Mouse (Mus musculus): ENCODE data around the gene Ndufa4l2. TPM values are rescaled to one million over a fixed set of nuclear protein-coding genes. Genes with fewer than 3 reads are reported as not detected.

Gene Ndufa4l2
- polyA plus RNA-seq, 1 experiment from 2014 or later = 20.7 TPM

GRCm38 (mm10) chr10:127519041-127519701 is 4.4 kb downstream of the Ndufa4l2 start:
- H3K4me1 ChIP-seq (replicated peaks) = peaks cover 72% of the 10 kb centered on the region
- no peak overlapping the region for H3K4me3 ChIP-seq (replicated peaks)
- H3K4me2 ChIP-seq = no peak overlapping the region
- H3K9me3 ChIP-seq (replicated peaks) = no peaks in the 10 kb centered on the region
- peaks cover 41% of the 10 kb centered on the region for H3K27me3 ChIP-seq
- peaks cover 43% of the 10 kb centered on the region for H3K36me3 ChIP-seq (replicated peaks)
- ATAC-seq (ENCODE audit: insufficient read depth) = no peak
- WGBS (ENCODE audit: insufficient replicate concordance) = 90% methylated on average over 26 of the region's 26 CpGs
- H3K27ac ChIP-seq (replicated peaks) = no peak overlapping the region
- H3K9ac ChIP-seq = no peak overlapping the region

DNA sequence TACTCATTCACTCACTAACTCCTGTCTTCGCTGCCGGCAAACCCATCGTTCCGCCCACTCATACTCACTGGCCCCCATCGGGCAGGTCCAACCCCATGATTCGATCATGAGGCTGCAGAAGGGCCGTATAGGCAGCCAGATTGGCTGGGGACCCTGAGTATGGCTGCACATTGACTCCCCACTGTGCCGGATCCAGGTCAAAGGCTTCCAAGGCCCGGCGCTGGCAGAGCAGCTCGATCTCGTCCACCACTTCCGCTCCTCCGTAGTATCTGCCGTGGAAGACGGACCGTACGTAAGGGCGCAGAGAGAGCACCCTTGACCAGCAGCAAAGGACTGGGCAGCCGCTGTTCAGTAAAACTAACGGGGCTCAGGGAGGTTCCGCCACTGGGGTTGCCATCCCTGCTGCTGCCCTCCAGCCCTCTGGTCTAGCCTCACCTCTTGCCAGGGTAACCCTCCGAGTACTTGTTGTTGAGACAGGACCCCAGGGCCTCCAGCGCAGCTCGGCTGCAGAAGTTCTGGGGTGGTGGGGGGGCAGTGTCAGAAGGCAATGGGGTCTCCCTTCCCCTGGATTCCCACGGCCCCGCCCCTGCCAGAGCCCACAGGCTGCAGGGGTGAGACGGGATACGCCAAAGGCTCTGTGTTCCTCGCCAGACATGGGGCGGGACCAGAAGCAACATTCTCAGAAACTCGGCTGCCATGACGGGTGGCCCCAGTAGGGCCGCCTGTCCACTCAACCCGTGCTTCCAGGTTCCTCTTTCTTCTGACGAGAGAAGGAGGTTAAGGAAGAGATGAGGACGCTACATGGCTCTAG is 5.3 kb downstream of the Ndufa4l2 start:
- peak overlapping the region; percentile 77; the same call in 1 of the 2 replicates for H3K9ac ChIP-seq
- no peak for ATAC-seq (ENCODE audit: insufficient read depth)
- peak overlapping the region; percentile 93 for H3K4me2 ChIP-seq
- peaks cover 65% of the 10 kb centered on the region for H3K4me1 ChIP-seq (replicated peaks)
- no peaks in the 10 kb centered on the region for H3K9me3 ChIP-seq (replicated peaks)
- WGBS (ENCODE audit: insufficient replicate concordance) = 89% methylated on average over 37 of the region's 37 CpGs
- H3K4me3 ChIP-seq (replicated peaks) = peak overlapping the region; percentile 78
- H3K36me3 ChIP-seq (replicated peaks) = peaks cover 43% of the 10 kb centered on the region
- H3K27me3 ChIP-seq = peaks cover 41% of the 10 kb centered on the region
- peak overlapping the region; percentile 87; the same call in 1 of the 2 replicates for H3K27ac ChIP-seq (replicated peaks)

DNA sequence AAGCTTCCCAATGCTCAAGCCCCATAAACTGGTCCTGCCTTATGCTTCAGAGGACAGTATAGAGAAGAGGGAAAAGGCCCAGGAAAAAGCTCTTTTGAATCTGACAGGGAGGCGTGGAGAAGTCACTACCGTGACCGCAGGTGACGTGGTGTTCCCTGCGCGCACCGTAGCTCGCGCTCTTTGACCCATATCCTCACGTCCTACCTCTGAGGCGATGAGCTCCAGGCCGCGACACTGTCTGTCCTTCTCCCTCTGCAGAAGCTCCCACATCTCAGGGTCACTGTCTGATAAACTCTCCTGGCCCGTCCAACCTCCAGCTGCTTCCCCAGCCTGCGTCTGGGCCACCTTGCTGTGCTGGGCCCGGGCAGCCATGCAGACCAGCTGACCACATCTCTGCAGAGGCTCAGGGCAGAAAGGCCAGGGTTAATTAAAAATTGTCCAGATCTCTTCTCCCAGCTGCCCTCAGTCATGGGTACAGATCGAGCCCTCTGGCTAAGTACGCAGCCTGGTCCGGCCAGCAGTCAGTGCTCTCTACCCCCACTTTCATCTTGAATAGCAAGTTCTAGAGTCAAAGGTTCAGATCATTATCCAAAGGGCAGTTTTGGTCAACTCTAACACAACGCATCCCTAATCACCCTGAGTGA is 6.1 kb downstream of the Ndufa4l2 start:
- 69% methylated on average over 20 of the region's 20 CpGs for WGBS (ENCODE audit: insufficient replicate concordance)
- H3K36me3 ChIP-seq (replicated peaks) = peaks cover 43% of the 10 kb centered on the region
- ATAC-seq (ENCODE audit: insufficient read depth) = no peak
- H3K9ac ChIP-seq = peak overlapping the region; percentile 77
- H3K4me2 ChIP-seq = peak overlapping the region; percentile 93
- H3K27ac ChIP-seq (replicated peaks) = peak overlapping the region; percentile 87
- H3K4me3 ChIP-seq (replicated peaks) = peak overlapping the region; percentile 78
- H3K4me1 ChIP-seq (replicated peaks) = peaks cover 58% of the 10 kb centered on the region
- peaks cover 41% of the 10 kb centered on the region for H3K27me3 ChIP-seq
- no peaks in the 10 kb centered on the region for H3K9me3 ChIP-seq (replicated peaks)

DNA sequence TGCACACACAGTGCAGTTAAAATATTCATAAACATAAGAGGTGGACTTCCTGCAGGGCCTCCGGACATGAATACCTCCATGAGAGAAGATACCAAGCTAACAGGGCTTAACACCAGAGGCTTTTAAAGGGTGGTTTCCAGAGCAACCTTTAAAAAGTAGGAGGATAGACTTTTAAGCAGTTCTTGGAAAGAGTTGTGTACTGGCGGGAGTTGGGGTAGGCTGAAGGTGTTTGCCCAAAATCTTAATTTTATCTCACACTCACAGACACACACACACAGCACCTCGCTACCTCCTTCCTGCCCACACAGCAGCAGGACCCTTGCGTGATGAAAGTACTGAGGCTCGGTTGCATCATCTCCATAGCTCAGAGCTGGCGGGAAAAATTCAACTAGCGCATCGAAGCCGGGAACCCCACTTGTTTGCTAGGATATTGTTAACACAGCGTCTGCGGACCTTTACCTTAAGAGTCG is 6.9 kb downstream of the Ndufa4l2 start:
- Histone ChIP-seq H3K27ac (replicated peaks) (peak overlapping the region; percentile 87), H3K27me3 (peaks cover 41% of the 10 kb centered on the region), H3K9me3 (replicated peaks) (no peaks in the 10 kb centered on the region), H3K4me3 (replicated peaks) (peak overlapping the region; percentile 78), H3K36me3 (replicated peaks) (peaks cover 43% of the 10 kb centered on the region), H3K9ac (peak overlapping the region; percentile 77), H3K4me1 (replicated peaks) (peaks cover 58% of the 10 kb centered on the region), H3K4me2 (peak overlapping the region; percentile 93)
- 0% methylated on average over 12 of the region's 12 CpGs for WGBS (ENCODE audit: insufficient replicate concordance)
- peak; percentile 72 for ATAC-seq (ENCODE audit: insufficient read depth)

DNA sequence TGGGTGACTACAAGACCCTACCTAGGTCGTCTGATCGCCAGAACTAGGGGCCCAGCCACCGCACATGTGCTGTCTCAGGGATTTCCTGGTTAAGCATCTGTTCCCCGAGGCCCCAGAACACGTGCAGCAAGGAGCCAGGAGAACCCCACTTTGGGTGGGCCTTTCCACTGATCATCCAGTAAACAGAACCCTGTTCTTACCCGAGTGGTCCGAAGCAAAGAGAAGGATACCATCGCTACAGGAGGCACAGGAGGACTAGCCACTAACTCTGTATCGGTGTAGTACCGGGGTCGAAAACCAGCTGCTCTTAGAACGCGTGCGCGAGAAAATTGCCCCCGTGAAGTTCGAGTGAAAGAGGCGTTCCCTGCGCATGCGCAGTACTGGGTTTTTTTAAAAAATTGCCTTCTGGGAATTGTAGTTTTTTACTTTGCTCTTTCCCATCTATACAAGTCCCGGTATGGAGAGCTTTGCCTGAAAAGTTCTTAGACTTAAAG is 7.4 kb downstream of the Ndufa4l2 start, which contains the start of gene Shmt2:
TSS of gene Shmt2 (minus strand) at position 357 of the 494 bp plus-strand sequence.
- Histone ChIP-seq H3K27me3 (peaks cover 45% of the 10 kb centered on the region), H3K4me3 (replicated peaks) (peak within 1 kb of the TSS; percentile 78), H3K9me3 (replicated peaks) (no peaks in the 10 kb centered on the region), H3K4me1 (replicated peaks) (peaks cover 58% of the 10 kb centered on the region), H3K4me2 (peak within 1 kb of the TSS; percentile 93), H3K9ac (peak within 1 kb of the TSS; percentile 77), H3K36me3 (replicated peaks) (peaks cover 38% of the 10 kb centered on the region), H3K27ac (replicated peaks) (peak within 1 kb of the TSS; percentile 87)
- peak; percentile 61 for ATAC-seq (ENCODE audit: insufficient read depth)
- under 1% methylated on average over 21 of the region's 21 CpGs for WGBS (ENCODE audit: insufficient replicate concordance)

- no peak for ATAC-seq (ENCODE audit: insufficient read depth)
- 6% methylated on average over 22 of the region's 23 CpGs for WGBS (ENCODE audit: insufficient replicate concordance)
- no peak overlapping the region for H3K9ac ChIP-seq
- peaks cover 71% of the 10 kb centered on the region for H3K27me3 ChIP-seq
- no peak overlapping the region for H3K4me2 ChIP-seq
- peaks cover 43% of the 10 kb centered on the region for H3K4me1 ChIP-seq (replicated peaks)
- peaks cover 12% of the 10 kb centered on the region for H3K36me3 ChIP-seq (replicated peaks)
- H3K9me3 ChIP-seq (replicated peaks) = no peaks in the 10 kb centered on the region
- H3K4me3 ChIP-seq (replicated peaks) = no peak overlapping the region
- H3K27ac ChIP-seq (replicated peaks) = no peak overlapping the region
Measured at GRCm38 (mm10) chr10:127524646-127525255, 10.0 kb downstream of the Ndufa4l2 start.

- H3K27me3 ChIP-seq = peaks cover 84% of the 10 kb centered on the region
- no peaks in the 10 kb centered on the region for H3K36me3 ChIP-seq (replicated peaks)
- H3K4me3 ChIP-seq (replicated peaks) = peak overlapping the region; percentile 25
- H3K4me2 ChIP-seq = peak overlapping the region; percentile 46
- 2% methylated on average over 26 of the region's 26 CpGs for WGBS (ENCODE audit: insufficient replicate concordance)
- peaks cover 30% of the 10 kb centered on the region for H3K4me1 ChIP-seq (replicated peaks)
- no peak for ATAC-seq (ENCODE audit: insufficient read depth)
- H3K9me3 ChIP-seq (replicated peaks) = no peaks in the 10 kb centered on the region
- H3K9ac ChIP-seq = no peak overlapping the region
- H3K27ac ChIP-seq (replicated peaks) = no peak overlapping the region
Measured at GRCm38 (mm10) chr10:127526048-127526447, 11.3 kb downstream of the Ndufa4l2 start.

- peak overlapping the region; percentile 25 for H3K4me3 ChIP-seq (replicated peaks)
- H3K36me3 ChIP-seq (replicated peaks) = no peaks in the 10 kb centered on the region
- H3K9ac ChIP-seq = no peak overlapping the region
- H3K4me1 ChIP-seq (replicated peaks) = peaks cover 24% of the 10 kb centered on the region
- H3K9me3 ChIP-seq (replicated peaks) = no peaks in the 10 kb centered on the region
- no peak for ATAC-seq (ENCODE audit: insufficient read depth)
- H3K27me3 ChIP-seq = peaks cover 91% of the 10 kb centered on the region
- peak overlapping the region; percentile 46 for H3K4me2 ChIP-seq
- WGBS (ENCODE audit: insufficient replicate concordance) = under 1% methylated on average over 26 of the region's 26 CpGs
- H3K27ac ChIP-seq (replicated peaks) = no peak overlapping the region
Measured at GRCm38 (mm10) chr10:127526681-127527080, 11.9 kb downstream of the Ndufa4l2 start.

DNA sequence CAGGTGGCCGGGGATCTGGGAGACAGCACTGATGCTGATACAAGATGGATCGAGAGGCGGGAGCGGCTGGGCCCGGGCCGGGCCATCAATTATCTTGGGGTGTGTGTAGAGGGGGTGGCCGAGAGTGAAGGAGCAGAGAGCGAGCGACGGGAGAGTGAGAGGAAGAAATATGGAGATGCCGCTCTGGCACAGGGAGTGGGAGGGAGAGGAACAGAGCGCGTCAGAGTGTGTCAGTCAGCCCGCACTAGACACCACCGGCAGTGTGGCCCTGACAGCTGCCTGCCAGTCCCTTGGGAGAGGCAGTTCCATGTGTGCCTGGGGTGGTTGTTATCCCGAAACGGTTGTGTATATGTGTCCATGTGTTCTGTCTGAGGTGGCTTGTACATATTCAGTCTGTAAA is 12.7 kb downstream of the Ndufa4l2 start:
- H3K4me3 ChIP-seq (replicated peaks) = no peak overlapping the region
- ATAC-seq (ENCODE audit: insufficient read depth) = no peak
- H3K4me1 ChIP-seq (replicated peaks) = peaks cover 19% of the 10 kb centered on the region
- peaks cover 99% of the 10 kb centered on the region for H3K27me3 ChIP-seq
- H3K9ac ChIP-seq = no peak overlapping the region
- no peak overlapping the region for H3K27ac ChIP-seq (replicated peaks)
- 6% methylated on average over 17 of the region's 17 CpGs for WGBS (ENCODE audit: insufficient replicate concordance)
- H3K36me3 ChIP-seq (replicated peaks) = no peaks in the 10 kb centered on the region
- no peaks in the 10 kb centered on the region for H3K9me3 ChIP-seq (replicated peaks)
- no peak overlapping the region for H3K4me2 ChIP-seq

DNA sequence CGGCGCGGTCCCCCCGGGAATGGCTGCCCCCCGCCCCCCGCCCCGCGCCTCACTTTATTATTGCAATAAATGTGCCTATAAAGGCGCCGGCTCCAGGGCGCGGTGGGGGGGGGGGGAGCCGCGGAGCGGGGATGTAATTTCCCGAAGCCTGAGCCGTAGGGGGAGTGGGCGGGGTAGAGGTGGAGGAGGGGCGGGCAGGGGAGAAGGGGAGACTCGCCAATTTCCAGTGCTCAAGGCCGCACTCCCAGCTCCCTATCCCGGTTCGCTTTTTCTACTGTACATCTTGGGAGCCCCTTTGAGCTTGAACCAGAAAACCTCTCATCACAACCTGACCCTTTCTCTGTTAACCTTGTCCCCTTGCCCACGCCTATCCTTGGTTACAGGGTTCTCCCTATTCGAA is 16.2 kb downstream of the Ndufa4l2 start:
- Histone ChIP-seq H3K4me1 (replicated peaks) (peaks cover 25% of the 10 kb centered on the region), H3K9ac (no peak overlapping the region), H3K4me2 (no peak overlapping the region), H3K36me3 (replicated peaks) (no peaks in the 10 kb centered on the region), H3K27ac (replicated peaks) (no peak overlapping the region), H3K9me3 (replicated peaks) (no peaks in the 10 kb centered on the region), H3K4me3 (replicated peaks) (no peak overlapping the region), H3K27me3 (peaks cover 100% of the 10 kb centered on the region)
- under 1% methylated on average over 23 of the region's 25 CpGs for WGBS (ENCODE audit: insufficient replicate concordance)
- ATAC-seq (ENCODE audit: insufficient read depth) = no peak
